In the genomic region with DNA sequence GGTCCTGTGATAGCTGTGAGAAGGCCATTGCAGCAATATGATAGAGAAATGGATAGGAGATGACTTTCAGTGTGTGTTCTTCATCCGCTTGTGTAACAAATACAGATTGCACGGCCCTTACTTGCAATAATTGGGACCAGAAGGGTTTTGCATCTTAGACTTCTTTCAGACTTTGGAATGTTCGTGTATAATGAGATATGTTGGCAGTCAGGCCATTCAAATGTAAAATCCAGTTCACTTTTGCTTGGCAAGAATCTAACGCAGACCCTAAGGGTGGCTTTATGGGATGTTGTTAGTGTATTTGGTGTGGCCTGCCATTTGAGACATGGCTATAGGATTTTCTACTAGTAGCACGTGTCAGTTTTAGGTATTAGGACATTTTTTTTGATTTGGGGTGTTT, we compare ENCODE assay signal across 15 mouse cellular contexts.
"Had no signal": no experiment of that assay in that cellular context is flagged by ENCODE, and none has a peak within 500 bp of the region (broad histone marks: within the 10 kb centered on the region; RNA-seq: fewer than 3 reads in every experiment).

No protein-coding gene starts in this region.

- ATAC-seq: liver, postnatal 0 days; midbrain, embryonic 16.5 days had no signal

- H3K27me3 ChIP-seq: kidney, embryonic 15.5 days; liver, embryonic 13.5 days; lung, embryonic 15.5 days; megakaryocyte, embryonic 14.5 days had no signal

- H3K4me2 ChIP-seq: kidney, embryonic 15.5 days; liver, embryonic 13.5 days; lung, embryonic 15.5 days; midbrain, embryonic 11.5 days had no signal

- DNase-seq: kidney, postnatal 14 days; liver; liver, embryonic 13.5 days; liver, postnatal 0 days; lung, postnatal 14 days; right cerebral cortex, adult 18-20 months; right cerebral cortex, postnatal 25 days; thymus, postnatal 36 days had no signal

- H3K4me1 ChIP-seq: lung, embryonic 15.5 days had no signal

- H3K4me3 ChIP-seq: kidney, embryonic 15.5 days; left cerebral cortex, adult 2 months; liver, embryonic 13.5 days; lung, embryonic 15.5 days; megakaryocyte, embryonic 14.5 days had no signal

- H3K9ac ChIP-seq: kidney, embryonic 15.5 days; liver, embryonic 13.5 days; liver, postnatal 0 days; lung, embryonic 15.5 days had no signal

- H3K36me3 ChIP-seq: kidney, embryonic 15.5 days; liver, embryonic 13.5 days; lung, embryonic 15.5 days had no signal

- H3K27ac ChIP-seq: kidney, embryonic 15.5 days; left cerebral cortex, adult 2 months; liver, embryonic 13.5 days; lung, embryonic 15.5 days; macrophage had no signal

- H3K9me3 ChIP-seq: kidney, embryonic 15.5 days; liver, embryonic 13.5 days; lung, embryonic 15.5 days had no signal
